Mouse (Mus musculus): ENCODE measurements at regions not wholly inside any gene's neighbourhood (a gene's known extent, or its start where the extent isn't known, plus 50 kb on each side); places are given as distances from the start of the nearest gene placed in this dataset.

- no peak overlapping the region for H3K4me2 ChIP-seq (replicated peaks; ENCODE audit: low read depth)
- H3K27ac ChIP-seq (replicated peaks) = no peak overlapping the region
- TF ChIP-seq CTCF (IDR thresholded peaks at IDR 0.05; ENCODE audit: low read depth) (peak; percentile 5; the same call in 1 of the 2 replicates), EP300 (optimal IDR thresholded peaks at IDR 0.05) (no peak)
- H3K36me3 ChIP-seq (ENCODE audit: control insufficient read depth, insufficient read depth, low read length) = no peaks in the 10 kb centered on the region
- H3K27me3 ChIP-seq (ENCODE audit: control insufficient read depth, insufficient read depth, low read length) = no peaks in the 10 kb centered on the region
- no peaks in the 10 kb centered on the region for H3K4me1 ChIP-seq (replicated peaks; ENCODE audit: control insufficient read depth, insufficient read depth)
- H3K9me3 ChIP-seq (ENCODE audit: control insufficient read depth, low read length) = no peaks in the 10 kb centered on the region
- DNase-seq (ENCODE audit: low spot score) = no peak
- H3K9ac ChIP-seq (ENCODE audit: low read length) = no peak overlapping the region
- no peak for ATAC-seq (ENCODE audit: low FRiP score, low TSS enrichment)
- H3K4me3 ChIP-seq (ENCODE audit: low read depth, low read length) = no peak overlapping the region
Observed at GRCm38 (mm10) chr6:41126855-41127254, 91.5 kb upstream of the 2210010C04Rik start.

- ATAC-seq (ENCODE audit: low FRiP score, low TSS enrichment) = no peak
- WGBS = 80% methylated on average over 3 of the region's 3 CpGs
Observed at GRCm38 (mm10) chr6:41121641-41122040, 86.3 kb upstream of the 2210010C04Rik start.

GRCm38 (mm10) chr6:41119176-41119575 lies 83.9 kb upstream of the 2210010C04Rik start:
- ATAC-seq (ENCODE audit: low FRiP score, low TSS enrichment) = no peak
- 71% methylated on average over 2 of the region's 2 CpGs for WGBS
- H3K4me1 ChIP-seq (replicated peaks; ENCODE audit: control insufficient read depth, insufficient read depth) = no peaks in the 10 kb centered on the region

More at GRCm38 (mm10) chr6:41121641-41122040, 86.3 kb upstream of the 2210010C04Rik start:
- Histone ChIP-seq H3K4me2 (replicated peaks; ENCODE audit: low read depth) (no peak overlapping the region), H3K4me1 (replicated peaks; ENCODE audit: control insufficient read depth, insufficient read depth) (no peaks in the 10 kb centered on the region), H3K9ac (ENCODE audit: low read length) (no peak overlapping the region), H3K36me3 (ENCODE audit: control insufficient read depth, insufficient read depth, low read length) (no peaks in the 10 kb centered on the region), H3K27me3 (ENCODE audit: control insufficient read depth, insufficient read depth, low read length) (no peaks in the 10 kb centered on the region), H3K9me3 (ENCODE audit: control insufficient read depth, low read length) (no peaks in the 10 kb centered on the region), H3K27ac (replicated peaks) (no peak overlapping the region), H3K4me3 (ENCODE audit: low read depth, low read length) (no peak overlapping the region)
- DNase-seq (ENCODE audit: low spot score) = no peak
- TF ChIP-seq CTCF (IDR thresholded peaks at IDR 0.05; ENCODE audit: low read depth) = no peak
- TF ChIP-seq EP300 (optimal IDR thresholded peaks at IDR 0.05) = no peak

GRCm38 (mm10) chr6:41118201-41118976 lies 83.1 kb upstream of the 2210010C04Rik start:
- DNase-seq (ENCODE audit: low spot score) (peak; percentile 45), ATAC-seq (ENCODE audit: low FRiP score, low TSS enrichment) (peak; percentile 26; the same call in 1 of the 2 replicates)
- Histone ChIP-seq H3K36me3 (ENCODE audit: control insufficient read depth, insufficient read depth, low read length) (no peaks in the 10 kb centered on the region), H3K9me3 (ENCODE audit: control insufficient read depth, low read length) (no peaks in the 10 kb centered on the region), H3K4me2 (replicated peaks; ENCODE audit: low read depth) (no peak overlapping the region), H3K9ac (ENCODE audit: low read length) (no peak overlapping the region), H3K4me1 (replicated peaks; ENCODE audit: control insufficient read depth, insufficient read depth) (no peaks in the 10 kb centered on the region), H3K4me3 (ENCODE audit: low read depth, low read length) (no peak overlapping the region), H3K27me3 (ENCODE audit: control insufficient read depth, insufficient read depth, low read length) (no peaks in the 10 kb centered on the region), H3K27ac (replicated peaks) (no peak overlapping the region)
- peak; percentile 62 for TF ChIP-seq CTCF (IDR thresholded peaks at IDR 0.05; ENCODE audit: low read depth)
- TF ChIP-seq EP300 (optimal IDR thresholded peaks at IDR 0.05) = no peak
- WGBS = 12% methylated on average over 7 of the region's 7 CpGs

More at GRCm38 (mm10) chr6:41119176-41119575, 83.9 kb upstream of the 2210010C04Rik start:
- no peak overlapping the region for H3K4me2 ChIP-seq (replicated peaks; ENCODE audit: low read depth)
- no peak for DNase-seq (ENCODE audit: low spot score)
- H3K9ac ChIP-seq (ENCODE audit: low read length) = no peak overlapping the region
- no peaks in the 10 kb centered on the region for H3K27me3 ChIP-seq (ENCODE audit: control insufficient read depth, insufficient read depth, low read length)
- H3K4me3 ChIP-seq (ENCODE audit: low read depth, low read length) = no peak overlapping the region
- no peak overlapping the region for H3K27ac ChIP-seq (replicated peaks)
- H3K9me3 ChIP-seq (ENCODE audit: control insufficient read depth, low read length) = no peaks in the 10 kb centered on the region
- no peaks in the 10 kb centered on the region for H3K36me3 ChIP-seq (ENCODE audit: control insufficient read depth, insufficient read depth, low read length)
- TF ChIP-seq CTCF (IDR thresholded peaks at IDR 0.05; ENCODE audit: low read depth) (no peak), EP300 (optimal IDR thresholded peaks at IDR 0.05) (no peak)

- TF ChIP-seq EP300 (optimal IDR thresholded peaks at IDR 0.05) (no peak), CTCF (IDR thresholded peaks at IDR 0.05; ENCODE audit: low read depth) (no peak)
- WGBS = 42% methylated on average over 1 of the region's 1 CpGs
- Histone ChIP-seq H3K36me3 (ENCODE audit: control insufficient read depth, insufficient read depth, low read length) (no peaks in the 10 kb centered on the region), H3K4me2 (replicated peaks; ENCODE audit: low read depth) (no peak overlapping the region), H3K4me3 (ENCODE audit: low read depth, low read length) (no peak overlapping the region), H3K9ac (ENCODE audit: low read length) (no peak overlapping the region), H3K4me1 (replicated peaks; ENCODE audit: control insufficient read depth, insufficient read depth) (no peaks in the 10 kb centered on the region), H3K9me3 (ENCODE audit: control insufficient read depth, low read length) (no peaks in the 10 kb centered on the region), H3K27me3 (ENCODE audit: control insufficient read depth, insufficient read depth, low read length) (no peaks in the 10 kb centered on the region), H3K27ac (replicated peaks) (no peak overlapping the region)
- DNase-seq (ENCODE audit: low spot score) (no peak), ATAC-seq (ENCODE audit: low FRiP score, low TSS enrichment) (no peak)
Observed at GRCm38 (mm10) chr6:41113943-41114342, 78.6 kb upstream of the 2210010C04Rik start.

GRCm38 (mm10) chr6:41112861-41113610 lies 77.7 kb upstream of the 2210010C04Rik start:
- H3K27ac ChIP-seq (replicated peaks) = no peak overlapping the region
- H3K4me2 ChIP-seq (replicated peaks; ENCODE audit: low read depth) = no peak overlapping the region
- no peaks in the 10 kb centered on the region for H3K9me3 ChIP-seq (ENCODE audit: control insufficient read depth, low read length)
- H3K36me3 ChIP-seq (ENCODE audit: control insufficient read depth, insufficient read depth, low read length) = no peaks in the 10 kb centered on the region
- TF ChIP-seq CTCF (IDR thresholded peaks at IDR 0.05; ENCODE audit: low read depth) (peak; percentile 75), EP300 (optimal IDR thresholded peaks at IDR 0.05) (no peak)
- no peaks in the 10 kb centered on the region for H3K27me3 ChIP-seq (ENCODE audit: control insufficient read depth, insufficient read depth, low read length)
- H3K4me1 ChIP-seq (replicated peaks; ENCODE audit: control insufficient read depth, insufficient read depth) = no peaks in the 10 kb centered on the region
- ATAC-seq (ENCODE audit: low FRiP score, low TSS enrichment) (no peak), DNase-seq (ENCODE audit: low spot score) (peak; percentile 41)
- no peak overlapping the region for H3K9ac ChIP-seq (ENCODE audit: low read length)
- H3K4me3 ChIP-seq (ENCODE audit: low read depth, low read length) = no peak overlapping the region
- WGBS = 34% methylated on average over 7 of the region's 7 CpGs
